Comparison of ENCODE assay signal across 27 mouse cellular contexts in the genomic region with DNA sequence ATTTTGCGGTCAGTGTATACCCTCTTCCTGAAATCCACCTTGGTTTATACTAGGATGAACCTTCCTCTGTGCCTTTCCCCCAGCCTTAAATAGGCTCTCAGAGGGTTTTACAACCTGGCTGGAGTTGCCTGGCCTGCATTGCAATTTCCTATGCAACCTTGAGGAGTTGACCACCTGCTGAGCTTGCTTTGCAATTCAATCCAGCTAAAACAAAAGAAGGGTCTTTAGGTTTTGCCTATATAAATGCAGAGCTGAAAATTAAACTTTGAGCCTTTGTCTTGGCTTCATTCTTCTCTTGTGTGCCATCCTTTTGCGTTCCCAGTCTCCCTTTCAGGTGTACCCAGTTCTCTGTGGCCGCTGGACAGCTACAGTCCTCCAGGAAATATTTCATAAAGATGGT. TPM values are rescaled to one million over a fixed set of nuclear protein-coding genes. Genes with fewer than 3 reads are reported as not detected.
DNase-seq lines count a peak whose midpoint lies in the region; ATAC-seq and TF ChIP-seq lines count a peak whose summit lies in the region.
"Had no signal": no experiment of that assay in that cellular context is flagged by ENCODE, and none has a peak within 500 bp of the region (broad histone marks: within the 10 kb centered on the region; RNA-seq: fewer than 3 reads in every experiment).

No protein-coding gene starts in this region.

- H3K27me3 ChIP-seq in midbrain, embryonic 15.5 days (replicated peaks) = no peaks in the 10 kb centered on the region
- H3K27me3 ChIP-seq: CH12.LX, Patski had no signal

- peaks cover 2 to 14% of the 10 kb centered on the region in 2 experiments; a peak in 2 of 4 replicates for H3K4me1 ChIP-seq in ES-E14 (ENCODE audit: control insufficient read depth in 2 of 2, insufficient read depth in 2 of 2, low read length in 2 of 2, poor library complexity in 1 of 2)
- H3K4me1 ChIP-seq in midbrain, embryonic 15.5 days = no peaks in the 10 kb centered on the region

- DNase-seq in ES-CJ7 (ENCODE audit: low read depth, low spot score) = peak; percentile 86
- DNase-seq in ES-E14 (ENCODE audit: low read depth, low spot score) = peak; percentile 71
- peak; percentile 90 for DNase-seq in R1 (ENCODE audit: low read depth, low spot score)
- DNase-seq in ZHBTc4 (ENCODE audit: low read depth, low spot score) = peak; percentile 86
- DNase-seq in natural killer cell, adult 2 months (ENCODE audit: low spot score in 2 of 2) = no peak
- no peak for DNase-seq in right cerebral cortex, postnatal 25 days
- DNase-seq: adrenal gland, adult 2 months; adrenal gland, adult 8-10 months; adrenal gland, postnatal 10 days; adrenal gland, postnatal 14 days; adrenal gland, postnatal 25 days; adrenal gland, postnatal 36 days; B cell, adult 2 months; cerebellum, adult 11 months; cerebellum, adult 11-12 months; cerebellum, adult 18-20 months; cerebellum, adult 2 months; cerebellum, adult 8-10 months; cerebellum, adult 9-10 months had no signal

- no peak overlapping the region for H3K4me2 ChIP-seq in midbrain, embryonic 15.5 days

- no peak for ATAC-seq in midbrain, embryonic 15.5 days (replicated peaks)
- no peak for ATAC-seq in inflammation-experienced regulatory T-cells, adult 6 months
- ATAC-seq: activated CD4-positive, CD25-positive, alpha-beta regulatory T cell, adult 4 months; CD4-positive, CD25-positive, alpha-beta regulatory T cell, adult 4 months; Patski had no signal

- no peaks in the 10 kb centered on the region for H3K9me3 ChIP-seq in ES-E14 (ENCODE audit: control insufficient read depth, insufficient read depth, low read depth, low read length)
- H3K9me3 ChIP-seq in midbrain, embryonic 15.5 days = no peaks in the 10 kb centered on the region

- 56% methylated on average over 3 of the region's 3 CpGs for WGBS in midbrain, embryonic 15.5 days

- H3K4me3 ChIP-seq in ES-E14 (ENCODE audit: insufficient read depth in 1 of 2, low read depth in 1 of 2, low read length in 2 of 2, poor library complexity in 1 of 2, severe bottlenecking in 1 of 2) = no peak overlapping the region
- no peak overlapping the region for H3K4me3 ChIP-seq in midbrain, embryonic 15.5 days

- H3K9ac ChIP-seq in ES-E14 (ENCODE audit: insufficient read depth, low read depth, low read length, poor library complexity, severe bottlenecking) = no peak overlapping the region
- H3K9ac ChIP-seq in midbrain, embryonic 15.5 days = no peak overlapping the region

- H3K36me3 ChIP-seq in ES-E14 (ENCODE audit: control insufficient read depth, insufficient read depth, low read length, poor library complexity, severe bottlenecking) = no peaks in the 10 kb centered on the region
- no peaks in the 10 kb centered on the region for H3K36me3 ChIP-seq in midbrain, embryonic 15.5 days (replicated peaks)
- H3K36me3 ChIP-seq: G1E had no signal

- in situ Hi-C loops in ES-E14 (cut with MboI; ENCODE audit: low sequenced_read_pairs in 2 of 2, unreplicated experiment in 2 of 2) = no loop called here

- H3K27ac ChIP-seq in ES-E14 (ENCODE audit: insufficient read depth, low read depth, low read length, poor library complexity, severe bottlenecking) = no peak overlapping the region
- H3K27ac ChIP-seq in midbrain, embryonic 15.5 days = no peak overlapping the region

TF ChIP-seq in ES-E14, 5 proteins besides CTCF, POLR2A, EP300 and RAD21:
- TF ChIP-seq MAFK (IDR thresholded peaks at IDR 0.05; ENCODE audit: insufficient read depth, low read depth, low read length) (no peak), ZNF384 (IDR thresholded peaks at IDR 0.05; ENCODE audit: low read depth, low read length) (no peak), HCFC1 (IDR thresholded peaks at IDR 0.05; ENCODE audit: borderline replicate concordance, insufficient read depth, low read length) (no peak), CHD2 (IDR thresholded peaks at IDR 0.05; ENCODE audit: low read depth, low read length) (no peak), ZC3H11A (IDR thresholded peaks at IDR 0.05; ENCODE audit: borderline replicate concordance, low read depth, low read length) (no peak)

RNA-seq across cellular contexts. Expression of gene Phyhipl, which starts 53.0 kb away (rescaled TPM):
- 1.5 and 3.0 TPM in 2 replicates for total RNA-seq in ES-E14 (2012; rRNA removed)
- polyA plus RNA-seq in midbrain, embryonic 15.5 days (2015; fragmentation: Nextera tagmentation; extraction: Ambion mirVana) = 282 and 284 TPM in 2 replicates
- not detected for polyA plus RNA-seq in inflammation-experienced regulatory T-cells, adult 6 months (2017; shearing (Covaris generic))
- total RNA-seq: CH12.LX, MEL had no signal
- polyA plus RNA-seq: activated CD4-positive, CD25-positive, alpha-beta regulatory T cell, adult 4 months; CD4-positive, CD25-positive, alpha-beta regulatory T cell, adult 4 months; G1E had no signal

Comparison
In these comparisons a context has a peak if more than half of its experiments do, and no peak if none do; other contexts are left out.
1. DNase-seq: peak in ES-CJ7 (single experiment), ES-E14 (single experiment), R1 (single experiment) and ZHBTc4 (single experiment); none in natural killer cell, adult 2 months (0 of 2) and right cerebral cortex, postnatal 25 days (single experiment).
2. RNA of gene Phyhipl, which starts 53.0 kb away (polyA plus RNA-seq): 282 to 284 TPM in midbrain, embryonic 15.5 days; not detected in inflammation-experienced regulatory T-cells, adult 6 months; every median in the first group is over 100 times any median in the second.